8 mouse cellular contexts compared by ENCODE assay signal in genomic region chr17:44151130-44151529, GRCm38 (mm10). TPM values are rescaled to one million over a fixed set of nuclear protein-coding genes. Genes with fewer than 3 reads are reported as not detected.
DNase-seq lines count a peak whose midpoint lies in the region; ATAC-seq and TF ChIP-seq lines count a peak whose summit lies in the region.
"Had no signal": no experiment of that assay in that cellular context is flagged by ENCODE, and none has a peak within 500 bp of the region (broad histone marks: within the 10 kb centered on the region; RNA-seq: fewer than 3 reads in every experiment).

No protein-coding gene starts in this region.

- 75% methylated on average over 3 of the region's 3 CpGs for WGBS in lung, embryonic 14.5 days

- H3K9me3 ChIP-seq in E14TG2a.4 (ENCODE audit: low read length), result no peaks in the 10 kb centered on the region; the same call in 1 of the 2 replicates
- no peaks in the 10 kb centered on the region for H3K9me3 ChIP-seq in lung, embryonic 14.5 days (ENCODE audit: low read depth, low read length)

- TF ChIP-seq CTCF in E14TG2a.4 (conservative IDR thresholded peaks at IDR 0.05; ENCODE audit: low read length), result peak; percentile 60
- TF ChIP-seq CTCF in lung, embryonic 14.5 days (IDR thresholded peaks at IDR 0.05; ENCODE audit: low read depth), result peak; percentile 75

- H3K9ac ChIP-seq in lung, embryonic 14.5 days, result no peak overlapping the region

- no peak overlapping the region for H3K4me3 ChIP-seq in E14TG2a.4 (replicated peaks; ENCODE audit: low read length)
- no peak overlapping the region for H3K4me3 ChIP-seq in lung, embryonic 14.5 days (ENCODE audit: low read depth, low read length)

- no peaks in the 10 kb centered on the region for H3K27me3 ChIP-seq in E14TG2a.4 (ENCODE audit: insufficient read depth, low read length)
- no peaks in the 10 kb centered on the region for H3K27me3 ChIP-seq in lung, embryonic 14.5 days (ENCODE audit: insufficient read depth, low read length)

- H3K4me1 ChIP-seq in E14TG2a.4 (replicated peaks; ENCODE audit: low read depth, low read length), result no peaks in the 10 kb centered on the region
- H3K4me1 ChIP-seq in lung, embryonic 14.5 days (ENCODE audit: insufficient read depth), result peaks cover 5% of the 10 kb centered on the region; the same call in 1 of the 2 replicates

- no peak overlapping the region for H3K27ac ChIP-seq in lung, embryonic 14.5 days (ENCODE audit: low read depth)
- H3K27ac ChIP-seq: macrophage had no signal

- intact Hi-C loops in left cerebral cortex, postnatal 36 days (cut with DNase I), result loop anchor here (2.0 kb wide), 1 partner anchor 106 kb away; no protein-coding TSS in a partner anchor

- DNase-seq in left cerebral cortex, adult 18-20 months (ENCODE audit: low spot score in 2 of 2), result peak; percentile 14 to 32
- DNase-seq in left cerebral cortex, postnatal 36 days (ENCODE audit: low spot score in 2 of 2), result no peak
- peak; percentile 47 for DNase-seq in adrenal gland, adult 2 months
- DNase-seq in gastrocnemius, postnatal 25 days, result peak; percentile 23
- DNase-seq in lung, embryonic 14.5 days, result peak; percentile 62
- peak; percentile 76 for DNase-seq in thymus, postnatal 4 days

- no peak for ATAC-seq in lung, embryonic 14.5 days (ENCODE audit: insufficient read depth)

- no peak overlapping the region for H3K4me2 ChIP-seq in lung, embryonic 14.5 days

- no peaks in the 10 kb centered on the region for H3K36me3 ChIP-seq in E14TG2a.4 (ENCODE audit: insufficient read depth, low read length)
- no peaks in the 10 kb centered on the region for H3K36me3 ChIP-seq in lung, embryonic 14.5 days (ENCODE audit: insufficient read depth)

RNA-seq across cellular contexts. Expression of gene Clic5, which starts 37.3 kb away (rescaled TPM):
- 1 to 10 TPM; 3.7 to 4.9 TPM for total RNA-seq in left cerebral cortex, adult 18-20 months (2021)
- 1 to 10 TPM; 4.0 to 4.8 TPM for total RNA-seq in left cerebral cortex, postnatal 36 days (2021)
- 10 to 100 TPM; 18.6 to 25.3 TPM for total RNA-seq in adrenal gland, adult 2 months (2021)
- polyA plus RNA-seq in adrenal gland, adult 2 months (2012; rRNA removed), result 1.3 and 1.5 TPM in 2 replicates
- 100 to 1,000 TPM; 137 to 153 TPM for total RNA-seq in gastrocnemius, postnatal 25 days (2021)
- 3.3 and 4.5 TPM in 2 replicates for polyA plus RNA-seq in lung, embryonic 14.5 days (2014; fragmentation: Nextera tagmentation; extraction: Ambion mirVana)

RNA-seq across cellular contexts. Expression of gene Enpp4, which starts 45.5 kb away (rescaled TPM):
- 10 to 100 TPM; 15.2 to 17.0 TPM for total RNA-seq in left cerebral cortex, adult 18-20 months (2021)
- total RNA-seq in left cerebral cortex, postnatal 36 days (2021), result 10 to 100 TPM; 13.2 to 14.6 TPM
- total RNA-seq in adrenal gland, adult 2 months (2021), result 10 to 100 TPM; 10.2 to 12.9 TPM
- polyA plus RNA-seq in adrenal gland, adult 2 months (2012; rRNA removed), result 1.5 and 1.8 TPM in 2 replicates
- total RNA-seq in gastrocnemius, postnatal 25 days (2021), result 10 to 100 TPM; 22.0 to 27.1 TPM
- polyA plus RNA-seq in lung, embryonic 14.5 days (2014; fragmentation: Nextera tagmentation; extraction: Ambion mirVana), result 4.8 and 5.7 TPM in 2 replicates

Comparison
In these comparisons a context has a peak if more than half of its experiments do, and no peak if none do; other contexts are left out.
1. DNase-seq: peak in left cerebral cortex, adult 18-20 months (2 of 2), adrenal gland, adult 2 months (single experiment), gastrocnemius, postnatal 25 days (single experiment), lung, embryonic 14.5 days (single experiment) and thymus, postnatal 4 days (single experiment); none in left cerebral cortex, postnatal 36 days (0 of 2).
2. RNA of gene Clic5, which starts 37.3 kb away (total RNA-seq): 137 to 153 TPM in gastrocnemius, postnatal 25 days; 18.6 to 25.3 TPM in adrenal gland, adult 2 months, 3.7 to 4.9 TPM in left cerebral cortex, adult 18-20 months and 4.0 to 4.8 TPM in left cerebral cortex, postnatal 36 days; every median in the first group is over 4 times any median in the second.